Mouse (Mus musculus) heart, postnatal 0 days (tissue): ENCODE measurements around the gene Tax1bp1.
"Not testable (repeated sequence)": the region's sequence is repeated elsewhere in the genome, so short reads cannot be mapped to it uniquely, and the experiment has no call there.

Experiments used
- CTCF ChIP-seq: IDR thresholded peaks from 2 replicates; pipeline ENCODE4 v1.5.1; 2016; ENCODE audit warnings: antibody characterized with exemption, control low read depth, low read depth
- EP300 ChIP-seq: IDR thresholded peaks from 2 replicates; pipeline ENCODE4 v1.6.1; 2016; ENCODE audit warnings: antibody characterized with exemption, low read depth

DNA sequence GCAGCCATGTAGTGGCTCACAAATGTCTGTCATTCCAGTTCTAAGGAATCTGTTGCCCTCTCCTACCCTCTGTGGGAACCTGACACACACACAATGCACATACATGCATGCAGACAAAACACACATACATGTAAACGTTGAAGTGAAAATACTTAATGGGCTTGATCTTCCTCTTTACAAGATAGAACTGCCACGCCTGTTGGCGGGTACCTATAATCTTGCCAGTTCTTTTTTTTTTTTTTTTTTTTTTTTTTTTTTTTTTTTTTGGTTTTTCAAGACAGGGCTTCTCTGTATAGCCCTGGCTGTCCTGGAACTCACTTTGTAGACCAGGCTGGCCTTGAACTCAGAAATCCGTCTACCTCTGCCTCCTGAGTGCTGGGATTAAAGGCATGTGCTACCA lies 36.0 kb upstream of the Tax1bp1 start:
- TF ChIP-seq CTCF, EP300: not testable (repeated sequence)
